Mouse (Mus musculus) midbrain, postnatal 0 days (tissue): Measurements from ENCODE around the gene Pram1. TPM values are rescaled to one million over a fixed set of nuclear protein-coding genes. Genes with fewer than 3 reads are reported as not detected.
"Not testable (repeated sequence)": the region's sequence is repeated elsewhere in the genome, so short reads cannot be mapped to it uniquely, and the experiment has no call there.

ENCODE experiments used
- ATAC-seq: fragments of 200-750 bp; cut with Nextera tagmentation; 2 replicates; pipeline ENCODE4 v1.8.0; 2017; ENCODE audit warnings: moderate number of reproducible peaks, mild to moderate bottlenecking, moderate TSS enrichment, moderate library complexity; ENCODE audit not compliant: low FRiP score
- DNase-seq: peaks from one replicate; pipeline ENCODE4 v3.0.0-alpha.2; 2015; ENCODE audit warnings: low spot score
- H3K27ac ChIP-seq: fragments of 300-500 bp; sonication (generic); 2 replicates; pipeline ENCODE4 v1.5.1; 2014; ENCODE audit warnings: low read depth, mild to moderate bottlenecking, low read length, mixed read lengths
- H3K27me3 ChIP-seq: fragments of 300-500 bp; sonication (generic); 2 replicates; pipeline ENCODE4 v1.6.1; 2014; ENCODE audit warnings: low read length, control low read depth, mixed read lengths; ENCODE audit not compliant: insufficient read depth
- H3K36me3 ChIP-seq: fragments of 300-500 bp; sonication (generic); 2 replicates; pipeline ENCODE4 v1.6.1; 2014; ENCODE audit warnings: low read length, control low read depth, mixed read lengths; ENCODE audit not compliant: insufficient read depth
- H3K4me1 ChIP-seq: fragments of 300-500 bp; sonication (generic); 2 replicates; pipeline ENCODE4 v1.6.1; 2014; ENCODE audit warnings: mild to moderate bottlenecking, control low read depth, antibody characterized with exemption, low read length, mixed read lengths; ENCODE audit not compliant: insufficient read depth
- H3K4me2 ChIP-seq: fragments of 300-500 bp; sonication (generic); 2 replicates; pipeline ENCODE4 v1.6.1; 2014; ENCODE audit warnings: low read depth, mild to moderate bottlenecking, low read length, mixed read lengths; ENCODE audit not compliant: poor library complexity, severe bottlenecking
- H3K4me3 ChIP-seq: fragments of 300-500 bp; sonication (generic); 2 replicates; pipeline ENCODE4 v1.5.1; 2014; ENCODE audit warnings: low read depth, mild to moderate bottlenecking, low read length, moderate library complexity
- H3K9ac ChIP-seq: fragments of 300-500 bp; sonication (generic); replicated peaks from 2 replicates; pipeline ENCODE4 v1.6.1; 2014; ENCODE audit warnings: mild to moderate bottlenecking, low read length, moderate library complexity, mixed read lengths; ENCODE audit not compliant: poor library complexity, severe bottlenecking
- H3K9me3 ChIP-seq: fragments of 300-500 bp; sonication (generic); 2 replicates; pipeline ENCODE4 v1.6.1; 2016; ENCODE audit warnings: low read length, control low read depth
- CTCF ChIP-seq: IDR thresholded peaks from 2 replicates; pipeline ENCODE4 v1.5.1; 2016; ENCODE audit warnings: antibody characterized with exemption, mild to moderate bottlenecking
- WGBS: fragments of 180-500 bp; shearing (Covaris S2); extraction: QIAGEN DNeasy Blood & Tissue Kit; methylation state at CpG from one replicate; pipeline ENCODE4 v1.1.7; 2014; 5-methylcytosine and 5-hydroxymethylcytosine counted together
- polyA plus RNA-seq: library from polyadenylated mRNA; unstranded; fragments of >200 nt; fragmentation: Nextera tagmentation; extraction: Ambion mirVana; gene quantifications from 2 replicates; pipeline ENCODE4 v1.2.1, GENCODE M21; 2015
- total RNA-seq: library from RNA; depleted of rRNA; stranded (reverse); fragments of >200 nt; gene quantifications from 2 replicates; pipeline ENCODE4 v1.2.3, GENCODE M21; 2014

Gene Pram1
- total and polyA plus RNA-seq, 2 experiments from 2014 or later: 0.41 TPM; not detected in 1

GRCm38 (mm10) chr17:33607273-33607672, 30.6 kb upstream of the Pram1 start:
- H3K36me3 ChIP-seq: no peaks in the 10 kb centered on the region
- no peaks in the 10 kb centered on the region for H3K27me3 ChIP-seq
- DNase-seq (no peak), ATAC-seq (no peak)
- no peak overlapping the region for H3K4me3 ChIP-seq
- 89% methylated on average over 2 of the region's 2 CpGs for WGBS
- no peak overlapping the region for H3K4me2 ChIP-seq
- TF ChIP-seq CTCF: no peak
- H3K9ac ChIP-seq: no peak overlapping the region
- H3K4me1 ChIP-seq: no peaks in the 10 kb centered on the region
- H3K27ac ChIP-seq: no peak overlapping the region
- H3K9me3 ChIP-seq: no peaks in the 10 kb centered on the region

- no peak overlapping the region for H3K27ac ChIP-seq
- TF ChIP-seq CTCF: no peak
- H3K4me3 ChIP-seq: no peak overlapping the region
- no peak overlapping the region for H3K9ac ChIP-seq
- H3K9me3 ChIP-seq: no peaks in the 10 kb centered on the region
- WGBS: 88% methylated on average over 7 of the region's 7 CpGs
- ATAC-seq (no peak), DNase-seq (no peak)
- no peaks in the 10 kb centered on the region for H3K27me3 ChIP-seq
- H3K4me2 ChIP-seq: no peak overlapping the region
- H3K36me3 ChIP-seq: no peaks in the 10 kb centered on the region
- H3K4me1 ChIP-seq: no peaks in the 10 kb centered on the region
These were observed 27.3 kb upstream of the Pram1 start for GRCm38 (mm10) chr17:33610548-33610947.

GRCm38 (mm10) chr17:33613726-33614125, 24.1 kb upstream of the Pram1 start:
- DNase-seq, H3K9me3 ChIP-seq, H3K4me2 ChIP-seq, H3K4me3 ChIP-seq, ATAC-seq, H3K36me3 ChIP-seq, H3K4me1 ChIP-seq, H3K9ac ChIP-seq, H3K27me3 ChIP-seq, H3K27ac ChIP-seq: not testable (repeated sequence)
- 87% methylated on average over 5 of the region's 5 CpGs for WGBS

- Histone ChIP-seq H3K27me3 (no peaks in the 10 kb centered on the region), H3K9me3 (no peaks in the 10 kb centered on the region), H3K4me1 (peaks cover 10% of the 10 kb centered on the region), H3K27ac (no peak overlapping the region), H3K4me3 (no peak overlapping the region), H3K9ac (no peak overlapping the region), H3K4me2 (no peak overlapping the region), H3K36me3 (peaks cover 5% of the 10 kb centered on the region; the same call in 1 of the 2 replicates)
- WGBS: 91% methylated on average over 3 of the region's 3 CpGs
- ATAC-seq (no peak), DNase-seq (no peak)
- TF ChIP-seq CTCF: no peak
These were observed 10.6 kb upstream of the Pram1 start for GRCm38 (mm10) chr17:33627281-33627680.

- H3K4me2 ChIP-seq: peak within 1 kb of the TSS; percentile 49
- H3K27ac ChIP-seq: peak within 1 kb of the TSS; percentile 96
- H3K4me1 ChIP-seq: peaks cover 10% of the 10 kb centered on the region
- no peaks in the 10 kb centered on the region for H3K27me3 ChIP-seq
- WGBS: 2% methylated on average over 35 of the region's 35 CpGs
- ATAC-seq (peak; percentile 95), DNase-seq (peak; percentile 95)
- H3K36me3 ChIP-seq: peaks cover 5% of the 10 kb centered on the region; the same call in 1 of the 2 replicates
- no peaks in the 10 kb centered on the region for H3K9me3 ChIP-seq
- peak within 1 kb of the TSS; percentile 58 for H3K4me3 ChIP-seq
- no peak for TF ChIP-seq CTCF
- H3K9ac ChIP-seq: peak within 1 kb of the TSS; percentile 77
These were observed 9.0 kb upstream of the Pram1 start, which contains the start of gene Zfp414 for GRCm38 (mm10) chr17:33628621-33629486. Gene Zfp414, plus strand, starts transcription at chr17:33629090.

- ATAC-seq (peak; percentile 11; the same call in 1 of the 2 replicates), DNase-seq (no peak)
- Histone ChIP-seq H3K4me1 (peaks cover 10% of the 10 kb centered on the region), H3K9ac (peak overlapping the region; percentile 77), H3K4me3 (peak overlapping the region; percentile 58), H3K9me3 (no peaks in the 10 kb centered on the region), H3K27me3 (no peaks in the 10 kb centered on the region), H3K27ac (peak overlapping the region; percentile 96), H3K36me3 (peaks cover 5% of the 10 kb centered on the region; the same call in 1 of the 2 replicates), H3K4me2 (peak overlapping the region; percentile 49)
- TF ChIP-seq CTCF: peak; percentile 13; the same call in 1 of the 2 replicates
- WGBS: 72% methylated on average over 12 of the region's 12 CpGs
These were observed 8.2 kb upstream of the Pram1 start for GRCm38 (mm10) chr17:33629487-33630125.
